Mouse (Mus musculus) neural tube, embryonic 13.5 days (tissue): ENCODE results near the gene Erf. TPM values are rescaled to one million over a fixed set of nuclear protein-coding genes. Genes with fewer than 3 reads are reported as not detected.

Source experiments
- ATAC-seq: fragments of 200-750 bp; cut with Nextera tagmentation; 2 replicates; pipeline ENCODE4 v1.8.0; 2017; ENCODE audit warnings: low read depth, mild to moderate bottlenecking, moderate TSS enrichment, moderate library complexity
- H3K27ac ChIP-seq: fragments of 300-500 bp; sonication (generic); replicated peaks from 2 replicates; pipeline ENCODE4 v1.5.1; 2015; ENCODE audit warnings: moderate library complexity, mild to moderate bottlenecking, inconsistent platforms
- H3K27me3 ChIP-seq: fragments of 300-500 bp; sonication (generic); 2 replicates; pipeline ENCODE4 v1.6.1; 2015; ENCODE audit warnings: mild to moderate bottlenecking, inconsistent platforms
- H3K36me3 ChIP-seq: fragments of 300-500 bp; sonication (generic); 2 replicates; pipeline ENCODE4 v1.6.1; 2015; ENCODE audit warnings: mild to moderate bottlenecking, inconsistent platforms
- H3K4me1 ChIP-seq: fragments of 300-500 bp; sonication (generic); replicated peaks from 2 replicates; pipeline ENCODE4 v1.6.1; 2015; ENCODE audit warnings: inconsistent platforms
- H3K4me2 ChIP-seq: fragments of 300-500 bp; sonication (generic); 2 replicates; pipeline ENCODE4 v1.6.1; 2015; ENCODE audit warnings: inconsistent platforms, mild to moderate bottlenecking, moderate library complexity
- H3K4me3 ChIP-seq: fragments of 300-500 bp; sonication (generic); 2 replicates; pipeline ENCODE4 v1.5.1; 2015; ENCODE audit warnings: mild to moderate bottlenecking, inconsistent platforms
- H3K9ac ChIP-seq: fragments of 300-500 bp; sonication (generic); 2 replicates; pipeline ENCODE4 v1.6.1; 2015; ENCODE audit warnings: moderate library complexity, mild to moderate bottlenecking, inconsistent platforms
- H3K9me3 ChIP-seq: fragments of 300-500 bp; sonication (generic); 2 replicates; pipeline ENCODE4 v1.6.1; 2016; ENCODE audit warnings: inconsistent platforms
- WGBS: fragments of 180-500 bp; shearing (Covaris S2); methylation state at CpG from one replicate; pipeline ENCODE4 v1.1.7; 2015; 5-methylcytosine and 5-hydroxymethylcytosine counted together
- polyA plus RNA-seq: library from polyadenylated mRNA; unstranded; fragments of >200 nt; fragmentation: Nextera tagmentation; extraction: Ambion mirVana; gene quantifications from 2 replicates; pipeline ENCODE4 v1.2.1, GENCODE M21; 2015

Gene Erf
- polyA plus RNA-seq, 1 experiment from 2014 or later, result 8.0 TPM

GRCm38 (mm10) chr7:25279076-25279860 is 28.7 kb upstream of the Erf start:
- under 1% methylated on average over 47 of the region's 49 CpGs for WGBS

GRCm38 (mm10) chr7:25278341-25279075 is 27.9 kb upstream of the Erf start:
- peak overlapping the region; percentile 81 for H3K4me2 ChIP-seq
- peaks cover 79% of the 10 kb centered on the region for H3K4me1 ChIP-seq
- peak overlapping the region; percentile 84 for H3K9ac ChIP-seq
- peak; percentile 71 for ATAC-seq
- WGBS, result under 1% methylated on average over 52 of the region's 60 CpGs
- no peaks in the 10 kb centered on the region for H3K27me3 ChIP-seq
- peak overlapping the region; percentile 100 for H3K27ac ChIP-seq
- peaks cover 10% of the 10 kb centered on the region; the same call in 1 of the 2 replicates for H3K36me3 ChIP-seq
- H3K9me3 ChIP-seq, result no peaks in the 10 kb centered on the region
- H3K4me3 ChIP-seq, result peak overlapping the region; percentile 85

More at GRCm38 (mm10) chr7:25279076-25279860, 28.7 kb upstream of the Erf start:
- H3K4me2 ChIP-seq, result peak overlapping the region; percentile 81
- H3K36me3 ChIP-seq, result 0 out of 2 replicates have a peak, but pooled peaks cover 5% of the 10 kb centered on the region
- peak overlapping the region; percentile 85 for H3K4me3 ChIP-seq
- peak; percentile 66 for ATAC-seq
- peaks cover 79% of the 10 kb centered on the region for H3K4me1 ChIP-seq
- no peaks in the 10 kb centered on the region for H3K27me3 ChIP-seq
- peak overlapping the region; percentile 84 for H3K9ac ChIP-seq
- no peaks in the 10 kb centered on the region for H3K9me3 ChIP-seq
- H3K27ac ChIP-seq, result peak overlapping the region; percentile 100

- 16% methylated on average over 4 of the region's 4 CpGs for WGBS
- no peak for ATAC-seq
- H3K9ac ChIP-seq, result peak overlapping the region; percentile 84
- peaks cover 15% of the 10 kb centered on the region for H3K36me3 ChIP-seq
- no peaks in the 10 kb centered on the region for H3K27me3 ChIP-seq
- H3K27ac ChIP-seq, result peak overlapping the region; percentile 100
- peak overlapping the region; percentile 81 for H3K4me2 ChIP-seq
- H3K4me3 ChIP-seq, result peak overlapping the region; percentile 85
- no peaks in the 10 kb centered on the region for H3K9me3 ChIP-seq
- H3K4me1 ChIP-seq, result peaks cover 78% of the 10 kb centered on the region
Measured at GRCm38 (mm10) chr7:25277998-25278340, 27.4 kb upstream of the Erf start.

GRCm38 (mm10) chr7:25277405-25277804 is 26.8 kb upstream of the Erf start:
- ATAC-seq, result no peak
- peak overlapping the region; percentile 81 for H3K4me2 ChIP-seq
- H3K27me3 ChIP-seq, result no peaks in the 10 kb centered on the region
- H3K9ac ChIP-seq, result peak overlapping the region; percentile 84
- WGBS, result 94% methylated on average over 4 of the region's 4 CpGs
- H3K4me3 ChIP-seq, result peak overlapping the region; percentile 85
- peak overlapping the region; percentile 100 for H3K27ac ChIP-seq
- H3K9me3 ChIP-seq, result no peaks in the 10 kb centered on the region
- H3K36me3 ChIP-seq, result peaks cover 21% of the 10 kb centered on the region
- peaks cover 79% of the 10 kb centered on the region for H3K4me1 ChIP-seq

- WGBS, result 58% methylated on average over 9 of the region's 9 CpGs
- Histone ChIP-seq H3K4me1 (peaks cover 73% of the 10 kb centered on the region), H3K27me3 (no peaks in the 10 kb centered on the region), H3K27ac (no peak overlapping the region; the same call in 1 of the 2 replicates), H3K9ac (peak overlapping the region; percentile 53), H3K4me2 (peak overlapping the region; percentile 11; the same call in 1 of the 2 replicates), H3K36me3 (peaks cover 38% of the 10 kb centered on the region), H3K4me3 (no peak overlapping the region), H3K9me3 (no peaks in the 10 kb centered on the region)
- ATAC-seq, result no peak
Measured at GRCm38 (mm10) chr7:25275555-25276298, 25.2 kb upstream of the Erf start.

- Histone ChIP-seq H3K4me1 (peaks cover 71% of the 10 kb centered on the region), H3K9me3 (no peaks in the 10 kb centered on the region), H3K36me3 (peaks cover 39% of the 10 kb centered on the region), H3K9ac (peak overlapping the region; percentile 41), H3K4me3 (no peak overlapping the region), H3K4me2 (peak overlapping the region; percentile 7; the same call in 1 of the 2 replicates), H3K27me3 (no peaks in the 10 kb centered on the region), H3K27ac (no peak overlapping the region)
- no peak for ATAC-seq
- 92% methylated on average over 3 of the region's 3 CpGs for WGBS
Measured at GRCm38 (mm10) chr7:25274996-25275395, 24.4 kb upstream of the Erf start.

GRCm38 (mm10) chr7:25274571-25274970 is 24.0 kb upstream of the Erf start:
- peaks cover 39% of the 10 kb centered on the region for H3K36me3 ChIP-seq
- H3K9ac ChIP-seq, result peak overlapping the region; percentile 41
- H3K4me1 ChIP-seq, result peaks cover 71% of the 10 kb centered on the region
- no peaks in the 10 kb centered on the region for H3K9me3 ChIP-seq
- no peak overlapping the region for H3K4me3 ChIP-seq
- WGBS, result 51% methylated on average over 5 of the region's 5 CpGs
- peak overlapping the region; percentile 7; the same call in 1 of the 2 replicates for H3K4me2 ChIP-seq
- H3K27ac ChIP-seq, result no peak overlapping the region
- H3K27me3 ChIP-seq, result no peaks in the 10 kb centered on the region
- no peak for ATAC-seq

GRCm38 (mm10) chr7:25273259-25274241 is 23.0 kb upstream of the Erf start:
- WGBS, result 92% methylated on average over 22 of the region's 22 CpGs
- peaks cover 76% of the 10 kb centered on the region for H3K4me1 ChIP-seq
- H3K27me3 ChIP-seq, result no peaks in the 10 kb centered on the region
- no peak for ATAC-seq
- H3K9me3 ChIP-seq, result no peaks in the 10 kb centered on the region
- H3K9ac ChIP-seq, result peak overlapping the region; percentile 41
- H3K4me3 ChIP-seq, result no peak overlapping the region
- no peak overlapping the region for H3K27ac ChIP-seq
- H3K36me3 ChIP-seq, result peaks cover 39% of the 10 kb centered on the region
- no peak overlapping the region for H3K4me2 ChIP-seq

GRCm38 (mm10) chr7:25272445-25273258 is 22.1 kb upstream of the Erf start:
- H3K9me3 ChIP-seq, result no peaks in the 10 kb centered on the region
- no peak overlapping the region for H3K27ac ChIP-seq
- no peak overlapping the region for H3K4me2 ChIP-seq
- H3K36me3 ChIP-seq, result peaks cover 39% of the 10 kb centered on the region
- WGBS, result 92% methylated on average over 38 of the region's 38 CpGs
- H3K4me3 ChIP-seq, result no peak overlapping the region
- 0 out of 2 replicates have a peak overlapping the region, but pooled peaks have one; percentile 41 for H3K9ac ChIP-seq
- no peaks in the 10 kb centered on the region for H3K27me3 ChIP-seq
- no peak for ATAC-seq
- peaks cover 73% of the 10 kb centered on the region for H3K4me1 ChIP-seq

- no peak overlapping the region for H3K27ac ChIP-seq
- no peak overlapping the region for H3K4me2 ChIP-seq
- no peak overlapping the region for H3K4me3 ChIP-seq
- no peak overlapping the region for H3K9ac ChIP-seq
- no peaks in the 10 kb centered on the region for H3K27me3 ChIP-seq
- ATAC-seq, result no peak
- peaks cover 39% of the 10 kb centered on the region for H3K36me3 ChIP-seq
- WGBS, result 92% methylated on average over 29 of the region's 30 CpGs
- no peaks in the 10 kb centered on the region for H3K9me3 ChIP-seq
- peaks cover 67% of the 10 kb centered on the region for H3K4me1 ChIP-seq
Measured at GRCm38 (mm10) chr7:25271651-25272444, 21.3 kb upstream of the Erf start.
